Mouse (Mus musculus): ENCODE measurements around the gene Kcnj12. TPM values are rescaled to one million over a fixed set of nuclear protein-coding genes. Genes with fewer than 3 reads are reported as not detected.

The Kcnj12 gene
- total and polyA plus RNA-seq, 3 experiments = not detected

DNA sequence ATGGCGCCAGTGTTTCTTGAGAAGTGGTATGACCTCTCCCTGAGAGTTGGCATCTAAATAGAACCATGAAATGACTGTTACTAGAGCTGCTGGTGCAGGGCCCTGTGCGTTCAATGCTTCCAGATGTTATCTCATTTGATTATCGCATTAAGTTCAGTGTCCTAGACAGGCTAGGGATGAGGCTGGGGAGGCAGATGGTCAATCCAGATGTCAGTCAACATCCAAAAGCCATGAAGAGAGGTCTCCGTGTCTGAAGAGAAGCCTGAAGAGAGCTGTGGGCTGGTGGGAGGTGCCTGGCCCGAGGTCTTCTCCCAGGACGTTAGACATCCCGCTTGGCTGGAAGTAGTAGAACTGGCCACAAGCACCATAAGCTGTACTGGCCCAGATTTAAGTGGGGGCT lies 10.1 kb downstream of the Kcnj12 start:
- Histone ChIP-seq H3K4me3 (replicated peaks in 1 of 3; ENCODE audit: low read depth in 2 of 3, low read length in 2 of 3, poor library complexity in 1 of 3) (no peak overlapping the region), H3K36me3 (replicated peaks in 1 of 2; ENCODE audit: control insufficient read depth in 1 of 2, insufficient read depth in 1 of 2, low read length in 1 of 2) (no peaks in the 10 kb centered on the region), H3K27me3 (replicated peaks) (no peaks in the 10 kb centered on the region), H3K9ac (ENCODE audit: insufficient read depth, low read depth) (no peak overlapping the region), H3K4me1 (ENCODE audit: control insufficient read depth in 1 of 2, insufficient read depth in 2 of 2) (peaks cover 25 to 58% of the 10 kb centered on the region in 2 experiments), H3K4me2 (ENCODE audit: insufficient read depth, low read depth, poor library complexity, severe bottlenecking) (no peak overlapping the region), H3K9me3 (replicated peaks; ENCODE audit: low read length) (no peaks in the 10 kb centered on the region), H3K27ac (ENCODE audit: insufficient read depth, low read depth) (no peak overlapping the region), H3K79me2 (replicated peaks; ENCODE audit: control insufficient read depth, extremely low read depth, insufficient read depth, poor library complexity, severe bottlenecking) (no peaks in the 10 kb centered on the region)
- DNase-seq (ENCODE audit: extremely low read depth) = no peak
- in situ Hi-C loops (cut with MboI; ENCODE audit: low pct_ligation_motif_present, low pct_unique_long_range_greater_than_20kb, low sequenced_read_pairs) = no loop called here
- 0 out of 2 replicates have a peak, but pooled peaks have one; percentile 20 for TF ChIP-seq MAX (IDR thresholded peaks at IDR 0.05; ENCODE audit: low read length)
- TF ChIP-seq ZC3H11A (IDR thresholded peaks at IDR 0.05; ENCODE audit: low read depth, low read length) = no peak
- dilution Hi-C loops (cut with MboI; ENCODE audit: extremely low pct_ligation_motif_present, extremely low pct_unique_long_range_greater_than_20kb, low sequenced_read_pairs) = no loop called here

DNA sequence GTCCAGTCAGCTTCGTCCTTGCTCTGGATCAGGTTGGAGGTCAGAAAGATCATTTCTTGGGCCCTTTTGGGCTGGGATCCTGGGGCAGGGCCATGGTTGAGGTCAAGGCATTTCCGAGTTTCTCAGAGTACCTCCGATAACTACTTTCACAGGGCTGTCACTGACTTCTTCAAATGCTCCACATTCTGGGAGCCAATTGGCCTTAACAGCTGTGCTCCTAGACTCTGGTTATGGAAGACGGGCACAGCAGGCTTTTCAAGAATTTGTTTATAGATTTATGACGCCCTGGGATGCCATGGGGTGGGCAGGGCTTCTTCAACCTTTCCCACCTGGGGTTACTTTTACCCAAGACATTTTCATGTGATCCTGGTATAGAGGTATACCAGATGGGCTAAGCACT lies 10.8 kb downstream of the Kcnj12 start:
- Histone ChIP-seq H3K27ac (ENCODE audit: insufficient read depth, low read depth) (no peak overlapping the region), H3K9me3 (replicated peaks; ENCODE audit: low read length) (no peaks in the 10 kb centered on the region), H3K4me3 (replicated peaks in 1 of 3; ENCODE audit: low read depth in 2 of 3, low read length in 2 of 3, poor library complexity in 1 of 3) (no peak overlapping the region), H3K27me3 (replicated peaks) (no peaks in the 10 kb centered on the region), H3K36me3 (replicated peaks in 1 of 2; ENCODE audit: control insufficient read depth in 1 of 2, insufficient read depth in 1 of 2, low read length in 1 of 2) (no peaks in the 10 kb centered on the region), H3K4me2 (ENCODE audit: insufficient read depth, low read depth, poor library complexity, severe bottlenecking) (no peak overlapping the region), H3K9ac (ENCODE audit: insufficient read depth, low read depth) (no peak overlapping the region), H3K4me1 (ENCODE audit: control insufficient read depth in 1 of 2, insufficient read depth in 2 of 2) (peaks cover 25 to 51% of the 10 kb centered on the region in 2 experiments), H3K79me2 (replicated peaks; ENCODE audit: control insufficient read depth, extremely low read depth, insufficient read depth, poor library complexity, severe bottlenecking) (no peaks in the 10 kb centered on the region)
- no peak for DNase-seq (ENCODE audit: extremely low read depth)
- in situ Hi-C loops (cut with MboI; ENCODE audit: low pct_ligation_motif_present, low pct_unique_long_range_greater_than_20kb, low sequenced_read_pairs) = no loop called here
- no peak for TF ChIP-seq MXI1 (IDR thresholded peaks at IDR 0.05; ENCODE audit: low read depth, low read length)
- TF ChIP-seq PAX5 (IDR thresholded peaks at IDR 0.05; ENCODE audit: low read length) = no peak
- no peak for TF ChIP-seq ELF1 (IDR thresholded peaks at IDR 0.05; ENCODE audit: low read depth, low read length)
- TF ChIP-seq HCFC1 (IDR thresholded peaks at IDR 0.05; ENCODE audit: low read depth, low read length) = no peak
- no peak for TF ChIP-seq E2F4 (IDR thresholded peaks at IDR 0.05; ENCODE audit: insufficient replicate concordance, low read depth, low read length)
- TF ChIP-seq MAX (IDR thresholded peaks at IDR 0.05; ENCODE audit: low read length) = no peak
- no peak for TF ChIP-seq BHLHE40 (IDR thresholded peaks at IDR 0.05; ENCODE audit: low read depth, low read length)
- no peak for TF ChIP-seq MAZ (IDR thresholded peaks at IDR 0.05; ENCODE audit: low read depth, low read length)
- no peak for TF ChIP-seq ZMIZ1 (IDR thresholded peaks at IDR 0.05; ENCODE audit: low read depth, low read length)
- TF ChIP-seq POLR2AphosphoS2 (IDR thresholded peaks at IDR 0.05; ENCODE audit: low read depth, low read length) = no peak
- no peak for TF ChIP-seq CTCF (conservative IDR thresholded peaks at IDR 0.05 in 1 of 2, IDR thresholded peaks at IDR 0.05 in 1 of 2; ENCODE audit: low read depth in 2 of 2, low read length in 2 of 2)
- TF ChIP-seq UBTF (IDR thresholded peaks at IDR 0.05; ENCODE audit: low read depth, low read length) = no peak
- TF ChIP-seq ZC3H11A (IDR thresholded peaks at IDR 0.05; ENCODE audit: low read depth, low read length) = no peak
- TF ChIP-seq EP300 (IDR thresholded peaks at IDR 0.05; ENCODE audit: low read length) = no peak
- TF ChIP-seq RCOR1 (conservative IDR thresholded peaks at IDR 0.05; ENCODE audit: low read depth, low read length) = no peak
- TF ChIP-seq RAD21 (IDR thresholded peaks at IDR 0.05; ENCODE audit: low read depth, low read length) = no peak
- TF ChIP-seq GABPA (IDR thresholded peaks at IDR 0.05; ENCODE audit: insufficient replicate concordance, low read depth, low read length) = no peak
- TF ChIP-seq TBP (conservative IDR thresholded peaks at IDR 0.05; ENCODE audit: low read depth, low read length) = no peak
- TF ChIP-seq NRF1 (IDR thresholded peaks at IDR 0.05; ENCODE audit: low read depth, low read length) = no peak
- dilution Hi-C loops (cut with MboI; ENCODE audit: extremely low pct_ligation_motif_present, extremely low pct_unique_long_range_greater_than_20kb, low sequenced_read_pairs) = no loop called here
